Mouse (Mus musculus) lung, embryonic 14.5 days (tissue): Measurements from ENCODE around the gene Rps6kl1. TPM values are rescaled to one million over a fixed set of nuclear protein-coding genes. Genes with fewer than 3 reads are reported as not detected.

ENCODE experiments used
- ATAC-seq: fragments of 200-750 bp; cut with Nextera tagmentation; 2 replicates; pipeline ENCODE4 v1.8.0; 2017; ENCODE audit warnings: mild to moderate bottlenecking, moderate TSS enrichment, moderate library complexity; ENCODE audit not compliant: insufficient read depth
- DNase-seq: peaks from one replicate; pipeline ENCODE4 v3.0.0-alpha.2; 2015
- H3K27ac ChIP-seq: fragments of 300-500 bp; sonication (generic); 2 replicates; pipeline ENCODE4 v1.5.1; 2014; ENCODE audit warnings: low read depth, mild to moderate bottlenecking, moderate library complexity
- H3K27me3 ChIP-seq: fragments of 300-500 bp; sonication (generic); 2 replicates; pipeline ENCODE4 v1.6.1; 2014; ENCODE audit warnings: low read length, control low read depth; ENCODE audit not compliant: insufficient read depth
- H3K36me3 ChIP-seq: fragments of 300-500 bp; sonication (generic); 2 replicates; pipeline ENCODE4 v1.6.1; 2014; ENCODE audit warnings: control low read depth; ENCODE audit not compliant: insufficient read depth
- H3K4me1 ChIP-seq: fragments of 300-500 bp; sonication (generic); 2 replicates; pipeline ENCODE4 v1.6.1; 2014; ENCODE audit warnings: antibody characterized with exemption, control low read depth; ENCODE audit not compliant: insufficient read depth
- H3K4me2 ChIP-seq: fragments of 300-500 bp; sonication (generic); 2 replicates; pipeline ENCODE4 v1.6.1; 2014; ENCODE audit warnings: mild to moderate bottlenecking
- H3K4me3 ChIP-seq: fragments of 300-500 bp; sonication (generic); 2 replicates; pipeline ENCODE4 v1.5.1; 2014; ENCODE audit warnings: low read depth, low read length
- H3K9ac ChIP-seq: fragments of 300-500 bp; sonication (generic); 2 replicates; pipeline ENCODE4 v1.6.1; 2014
- H3K9me3 ChIP-seq: fragments of 300-500 bp; sonication (generic); 2 replicates; pipeline ENCODE4 v1.6.1; 2016; ENCODE audit warnings: low read depth, low read length, control low read depth
- CTCF ChIP-seq: IDR thresholded peaks from 2 replicates; pipeline ENCODE4 v1.5.1; 2016; ENCODE audit warnings: antibody characterized with exemption, low read depth
- WGBS: fragments of 180-500 bp; shearing (Covaris S2); extraction: QIAGEN DNeasy Blood & Tissue Kit; methylation state at CpG from one replicate; pipeline ENCODE4 v1.1.7; 2014; 5-methylcytosine and 5-hydroxymethylcytosine counted together
- polyA plus RNA-seq: library from polyadenylated mRNA; unstranded; fragments of >200 nt; fragmentation: Nextera tagmentation; extraction: Ambion mirVana; gene quantifications from 2 replicates; pipeline ENCODE4 v1.2.1, GENCODE M21; 2014

The Rps6kl1 gene
- polyA plus RNA-seq, 1 experiment from 2014 or later: 1.0 TPM

DNA sequence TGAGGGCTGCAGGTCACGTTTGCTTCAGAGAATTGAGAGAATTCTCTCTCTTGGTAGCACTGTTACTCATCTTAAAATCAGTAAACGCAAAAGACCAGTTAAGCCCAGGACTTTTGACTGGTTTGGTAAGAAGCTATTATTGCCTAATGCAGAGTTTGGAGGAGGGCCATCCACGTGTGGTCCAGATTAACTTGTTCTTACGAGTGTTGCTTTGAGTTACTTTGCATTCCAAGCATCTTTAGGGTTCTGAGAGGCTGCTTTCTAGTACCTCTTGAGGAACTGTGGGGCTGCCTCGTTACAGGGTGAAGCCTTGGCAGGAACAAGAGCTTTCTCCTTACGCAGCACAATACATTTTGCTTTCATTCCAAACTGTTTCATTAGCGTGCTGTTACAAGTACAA lies 35.4 kb downstream of the Rps6kl1 start:
- peak; percentile 35 for DNase-seq
- ATAC-seq: no peak
- Histone ChIP-seq H3K27me3 (no peaks in the 10 kb centered on the region), H3K9me3 (no peaks in the 10 kb centered on the region), H3K4me1 (peaks cover 10% of the 10 kb centered on the region; the same call in 1 of the 2 replicates), H3K9ac (no peak overlapping the region), H3K4me2 (no peak overlapping the region), H3K27ac (no peak overlapping the region), H3K36me3 (peaks cover 53% of the 10 kb centered on the region), H3K4me3 (no peak overlapping the region)
- no peak for TF ChIP-seq CTCF
- 63% methylated on average over 7 of the region's 7 CpGs for WGBS

DNA sequence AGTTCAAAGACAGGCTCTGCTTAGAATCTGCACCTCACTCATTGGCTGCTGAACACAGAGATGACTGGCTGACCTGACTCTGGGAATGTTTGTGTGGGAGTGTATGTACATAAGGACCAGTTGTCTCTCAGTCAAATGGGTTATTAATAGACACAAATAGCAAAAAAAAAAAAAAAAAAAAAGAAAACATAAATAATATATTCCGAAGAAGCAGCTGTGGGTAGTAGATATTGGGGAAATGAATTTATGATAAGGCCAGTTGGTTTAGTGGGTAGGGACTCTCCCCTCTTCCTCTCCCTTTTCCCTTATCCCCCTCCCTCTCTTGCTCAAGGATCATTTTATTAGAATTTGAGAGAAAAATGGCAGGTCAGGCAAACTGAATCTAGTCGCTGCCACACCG lies 37.1 kb downstream of the Rps6kl1 start:
- 96% methylated on average over 3 of the region's 3 CpGs for WGBS

DNA sequence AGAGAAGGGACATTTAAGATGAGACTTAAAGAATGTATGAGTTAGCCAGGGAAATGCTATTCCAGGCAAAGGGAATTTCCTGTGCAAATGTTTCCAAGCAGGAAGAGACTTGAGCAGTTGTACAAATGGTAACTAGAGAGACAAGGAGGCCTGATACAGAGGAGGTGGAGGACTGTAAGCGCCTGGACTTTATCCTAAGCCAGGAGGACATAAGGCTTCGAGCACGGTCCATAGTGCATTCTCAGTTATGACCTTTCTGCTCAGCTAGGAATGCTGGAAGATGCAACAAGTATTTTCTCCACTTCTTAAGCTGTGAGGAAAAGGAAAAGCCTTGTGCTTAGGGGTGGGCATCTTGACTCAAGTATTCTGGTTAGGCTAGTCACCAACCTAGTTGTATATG lies 37.7 kb downstream of the Rps6kl1 start:
- WGBS: 90% methylated on average over 3 of the region's 3 CpGs
- TF ChIP-seq CTCF: no peak
- Histone ChIP-seq H3K9me3 (no peaks in the 10 kb centered on the region), H3K36me3 (peaks cover 33% of the 10 kb centered on the region), H3K4me3 (no peak overlapping the region), H3K9ac (no peak overlapping the region), H3K4me1 (peaks cover 14% of the 10 kb centered on the region), H3K27me3 (no peaks in the 10 kb centered on the region), H3K27ac (no peak overlapping the region), H3K4me2 (no peak overlapping the region)
- ATAC-seq: no peak
- DNase-seq: no peak

More for the DNA sequence above, 37.1 kb downstream of the Rps6kl1 start:
- H3K4me1 ChIP-seq: peaks cover 14% of the 10 kb centered on the region
- ATAC-seq (no peak), DNase-seq (no peak)
- H3K27me3 ChIP-seq: no peaks in the 10 kb centered on the region
- no peak overlapping the region for H3K4me2 ChIP-seq
- no peak for TF ChIP-seq CTCF
- peaks cover 39% of the 10 kb centered on the region for H3K36me3 ChIP-seq
- H3K9me3 ChIP-seq: no peaks in the 10 kb centered on the region
- no peak overlapping the region for H3K9ac ChIP-seq
- H3K4me3 ChIP-seq: no peak overlapping the region
- H3K27ac ChIP-seq: no peak overlapping the region

DNA sequence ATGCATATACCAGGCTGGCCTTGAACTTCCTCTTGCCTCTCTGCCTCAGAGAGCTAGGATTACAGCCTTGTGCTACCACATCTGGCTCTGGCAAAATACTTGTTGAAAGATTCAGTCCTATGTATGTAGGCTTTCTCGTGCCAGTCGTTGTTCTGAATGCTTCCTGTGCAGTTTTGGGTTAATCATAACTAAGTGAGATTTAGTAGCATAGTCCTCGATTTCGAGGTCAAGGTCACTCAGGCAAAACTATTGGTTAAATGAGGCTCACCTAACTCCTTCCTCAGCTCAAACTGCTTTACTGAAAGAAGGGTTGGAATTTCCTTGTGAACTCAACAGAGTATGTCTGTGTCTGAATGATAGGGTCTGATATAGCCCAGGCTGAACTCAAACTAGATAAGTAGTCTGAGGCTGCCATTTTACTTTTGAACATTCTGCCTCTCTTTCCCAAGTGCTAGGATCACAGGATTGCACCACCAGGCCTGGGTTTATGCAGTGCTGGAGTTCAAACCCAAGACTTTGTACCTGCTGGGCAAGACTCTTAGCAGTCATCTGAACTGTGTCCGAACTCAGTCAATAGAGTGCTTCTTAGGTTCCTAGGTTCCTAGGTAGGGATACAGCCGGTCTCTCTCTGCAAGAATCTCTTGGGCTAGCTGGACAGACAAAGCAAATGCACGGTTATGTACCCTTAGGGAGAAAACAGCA lies 38.4 kb downstream of the Rps6kl1 start:
- no peak for DNase-seq
- no peaks in the 10 kb centered on the region for H3K9me3 ChIP-seq
- ATAC-seq: no peak
- H3K4me3 ChIP-seq: peak overlapping the region; percentile 98; the same call in 1 of the 2 replicates
- peaks cover 14% of the 10 kb centered on the region for H3K4me1 ChIP-seq
- peak overlapping the region; percentile 81 for H3K4me2 ChIP-seq
- no peak for TF ChIP-seq CTCF
- no peak overlapping the region for H3K27ac ChIP-seq
- peaks cover 27% of the 10 kb centered on the region for H3K36me3 ChIP-seq
- 84% methylated on average over 7 of the region's 7 CpGs for WGBS
- no peaks in the 10 kb centered on the region for H3K27me3 ChIP-seq
- H3K9ac ChIP-seq: peak overlapping the region; percentile 95; the same call in 1 of the 2 replicates

DNA sequence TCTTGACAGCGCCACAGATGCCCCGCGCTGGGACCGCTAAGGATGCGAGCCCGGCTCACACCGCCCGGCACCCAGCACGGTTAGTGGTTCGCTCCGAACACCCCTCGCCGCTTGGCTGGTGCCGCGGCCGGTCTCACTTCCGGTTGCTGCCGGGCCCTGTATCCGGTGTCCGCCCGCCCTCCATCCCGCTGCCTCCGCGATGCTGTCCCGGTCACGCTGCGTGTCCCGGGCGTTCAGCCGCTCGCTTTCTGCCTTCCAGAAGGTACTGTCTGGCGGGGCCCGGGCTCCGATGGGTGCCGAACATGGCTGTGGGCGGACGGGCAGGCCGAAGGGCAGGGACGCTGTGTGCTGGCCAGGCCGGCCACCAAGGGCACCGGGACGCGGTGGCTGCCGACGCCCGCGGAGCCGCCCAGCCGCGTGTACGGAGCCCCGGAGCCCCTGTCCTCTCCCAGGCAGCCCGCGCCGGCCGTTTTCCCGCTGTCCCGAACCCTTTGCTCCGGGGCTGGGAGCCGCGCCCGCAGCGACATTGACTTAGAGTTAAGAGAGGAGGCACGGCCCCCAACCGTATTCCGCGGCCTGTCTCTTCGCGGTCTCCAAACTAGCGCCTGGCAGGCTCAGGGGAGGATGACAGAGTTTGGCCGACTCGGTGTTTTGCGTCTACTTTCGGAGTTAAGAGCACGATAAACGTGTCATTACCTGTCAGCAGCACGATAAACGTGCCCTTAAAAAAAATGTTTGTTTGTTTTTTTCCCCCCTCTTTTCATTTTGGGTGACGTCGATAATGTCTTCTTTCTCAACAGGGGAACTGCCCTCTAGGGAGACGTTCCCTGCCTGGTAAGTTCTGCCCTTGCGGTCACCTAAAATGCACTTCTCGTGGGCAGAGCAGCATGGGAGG lies 40.1 kb downstream of the Rps6kl1 start, which contains the start of the genes Prox2 and Dlst:
Prox2 (minus strand) TSS at position 62 of the 895 bp plus-strand sequence.
Dlst (plus strand) TSS at position 136 of the 895 bp plus-strand sequence.
- Histone ChIP-seq H3K4me3 (peak within 1 kb of the TSS; percentile 98), H3K9ac (peak within 1 kb of the TSS; percentile 95), H3K4me1 (peaks cover 17% of the 10 kb centered on the region), H3K36me3 (peaks cover 20% of the 10 kb centered on the region), H3K4me2 (peak within 1 kb of the TSS; percentile 81), H3K27me3 (no peaks in the 10 kb centered on the region), H3K9me3 (no peaks in the 10 kb centered on the region), H3K27ac (peak within 1 kb of the TSS; percentile 87)
- TF ChIP-seq CTCF: no peak
- peak; percentile 93 for DNase-seq
- ATAC-seq: peak; percentile 96
- WGBS: under 1% methylated on average over 83 of the region's 83 CpGs

DNA sequence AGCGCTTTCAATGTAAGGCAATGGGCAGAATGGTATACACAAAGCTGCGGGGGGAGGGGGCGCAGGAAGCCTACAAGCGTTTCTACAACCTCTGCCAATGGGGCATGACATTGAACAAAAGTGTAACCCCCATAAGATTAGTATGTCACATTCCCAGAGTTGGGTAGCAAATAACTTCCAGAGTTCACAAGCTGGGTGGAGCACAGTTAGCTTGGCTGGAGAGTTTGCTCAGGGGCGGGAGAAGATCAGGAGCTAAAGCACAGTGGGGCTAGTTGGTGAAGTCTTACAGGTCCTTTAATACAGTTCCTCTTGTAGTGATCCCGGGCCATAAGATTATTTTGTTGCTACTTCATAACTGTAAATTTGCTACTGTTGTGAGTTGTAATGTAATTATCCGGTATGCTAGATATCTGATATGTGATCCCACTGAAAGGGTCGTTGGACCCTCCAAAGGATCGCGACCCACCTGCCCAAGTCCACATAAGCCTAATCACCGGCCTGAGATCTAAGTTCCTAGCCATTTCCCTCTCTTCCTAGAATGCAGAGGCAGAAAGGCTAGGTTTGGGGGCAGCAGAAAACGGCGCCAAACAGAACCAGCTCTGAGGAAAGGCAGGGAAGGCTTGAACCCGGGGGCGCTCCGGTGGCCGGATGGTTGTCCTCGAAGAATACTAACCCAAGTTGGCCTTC lies 40.9 kb downstream of the Rps6kl1 start:
- peak overlapping the region; percentile 87 for H3K27ac ChIP-seq
- DNase-seq (peak; percentile 43), ATAC-seq (peak; percentile 33)

More for the DNA sequence above, 40.9 kb downstream of the Rps6kl1 start:
- no peak for TF ChIP-seq CTCF
- Histone ChIP-seq H3K27me3 (no peaks in the 10 kb centered on the region), H3K36me3 (peaks cover 15% of the 10 kb centered on the region), H3K4me1 (peaks cover 17% of the 10 kb centered on the region), H3K4me2 (peak overlapping the region; percentile 81), H3K4me3 (peak overlapping the region; percentile 98), H3K9ac (peak overlapping the region; percentile 95), H3K9me3 (no peaks in the 10 kb centered on the region)
- WGBS: 12% methylated on average over 18 of the region's 18 CpGs
